Mouse (Mus musculus) small intestine, adult 2 months (tissue): Measurements from ENCODE around the gene Fam49a.

Experiments
- CTCF ChIP-seq: fragments of 200-500 bp; IDR thresholded peaks from 2 replicates; pipeline ENCODE4 v1.5.1; 2012; ENCODE audit warnings: low read depth, mild to moderate bottlenecking, control low read depth, inconsistent platforms, low read length, moderate library complexity, mixed read lengths; ENCODE audit not compliant: insufficient replicate concordance, insufficient read length; ENCODE audit errors: extremely low read depth
- POLR2A ChIP-seq: fragments of 200-500 bp; IDR thresholded peaks from 2 replicates; pipeline ENCODE4 v1.6.1; 2012; ENCODE audit warnings: low read depth, mild to moderate bottlenecking, control low read depth, inconsistent platforms, low read length, moderate library complexity

DNA sequence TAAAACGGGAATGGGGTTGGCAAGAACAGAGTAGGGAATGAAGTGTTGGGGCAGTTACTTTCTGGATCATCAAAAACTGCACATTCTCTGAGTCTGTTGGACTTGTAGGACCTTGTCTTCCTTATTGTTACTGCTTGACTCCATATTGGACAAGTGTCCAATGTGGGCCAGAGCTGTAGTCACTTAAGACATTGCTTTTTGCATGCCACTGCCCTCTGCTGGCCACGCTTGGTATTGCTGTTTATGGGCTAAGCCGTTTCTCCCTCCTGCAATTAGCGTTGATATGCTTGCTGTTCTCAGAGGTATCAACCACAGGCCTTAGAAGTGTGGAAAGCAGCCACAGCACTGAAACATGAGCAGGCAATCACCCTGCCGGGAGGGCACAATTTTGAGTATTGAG is 150.7 kb downstream of the Fam49a start:
- TF ChIP-seq CTCF (peak; percentile 87; the same call in 1 of the 2 replicates), POLR2A (no peak)
